Mouse (Mus musculus) CH12.LX (cell line): ENCODE results near the gene Sorbs2.

ENCODE experiments used
- CTCF ChIP-seq, 2 experiments: IDR thresholded peaks in 1 of 2; conservative IDR thresholded peaks in 1 of 2; 2 replicates each; pipeline ENCODE4 v1.5.1; 2011 to 2012; ENCODE audit warnings: low read depth in 2 of 2, low read length in 2 of 2, improper control_type of control experiment in 1 of 2, inconsistent platforms in 1 of 2, mild to moderate bottlenecking in 1 of 2, moderate library complexity in 1 of 2
- EP300 ChIP-seq: IDR thresholded peaks from 2 replicates; pipeline ENCODE4 v1.6.1; 2011; ENCODE audit warnings: low read length, improper control_type of control experiment
- GABPA ChIP-seq: IDR thresholded peaks from 2 replicates; pipeline ENCODE4 v1.6.1; 2012; ENCODE audit warnings: low read depth, low read length, improper control_type of control experiment, inconsistent platforms; ENCODE audit not compliant: insufficient replicate concordance
- KAT2A ChIP-seq: IDR thresholded peaks from 2 replicates; pipeline ENCODE4 v1.6.1; 2012; ENCODE audit warnings: low read length, improper control_type of control experiment, inconsistent platforms; ENCODE audit not compliant: insufficient replicate concordance
- MAFK ChIP-seq: IDR thresholded peaks from 2 replicates; pipeline ENCODE4 v1.6.1; 2011; ENCODE audit warnings: low read length, improper control_type of control experiment; ENCODE audit not compliant: insufficient replicate concordance
- MYC ChIP-seq: IDR thresholded peaks from 2 replicates; pipeline ENCODE4 v1.6.1; 2011; ENCODE audit warnings: low read depth, mild to moderate bottlenecking, improper control_type of control experiment, low read length
- PAX5 ChIP-seq: IDR thresholded peaks from 2 replicates; pipeline ENCODE4 v1.6.1; 2012; ENCODE audit warnings: low read length, inconsistent platforms, mixed read lengths
- POLR2AphosphoS2 ChIP-seq: IDR thresholded peaks from 2 replicates; pipeline ENCODE4 v1.6.1; 2011; ENCODE audit warnings: low read depth, low read length, improper control_type of control experiment
- SIN3A ChIP-seq: IDR thresholded peaks from 2 replicates; pipeline ENCODE4 v1.6.1; 2012; ENCODE audit warnings: low read length, improper control_type of control experiment, inconsistent platforms
- SMC3 ChIP-seq: IDR thresholded peaks from 2 replicates; pipeline ENCODE4 v1.6.1; 2011; ENCODE audit warnings: low read depth, low read length, improper control_type of control experiment
- TBP ChIP-seq: conservative IDR thresholded peaks from 2 replicates; pipeline ENCODE4 v1.6.1; 2011; ENCODE audit warnings: low read depth, low read length, improper control_type of control experiment
- UBTF ChIP-seq: IDR thresholded peaks from 2 replicates; pipeline ENCODE4 v1.6.1; 2012; ENCODE audit warnings: low read depth, mild to moderate bottlenecking, inconsistent platforms, low read length, improper control_type of control experiment, moderate library complexity

- TF ChIP-seq KAT2A (no peak), CTCF (conservative IDR thresholded peaks at IDR 0.05 in 1 of 2, IDR thresholded peaks at IDR 0.05 in 1 of 2; ENCODE audit: low read depth in 2 of 2, low read length in 2 of 2) (no peak), SMC3 (no peak), MAFK (no peak), EP300 (no peak), UBTF (no peak), GABPA (no peak), POLR2AphosphoS2 (no peak), PAX5 (no peak), MYC (no peak), TBP (no peak), SIN3A (no peak)
Observed at GRCm38 (mm10) chr8:45666221-45666620, 158.6 kb downstream of the Sorbs2 start.
